Mouse (Mus musculus): ENCODE measurements around the gene Pnpla2.

DNA sequence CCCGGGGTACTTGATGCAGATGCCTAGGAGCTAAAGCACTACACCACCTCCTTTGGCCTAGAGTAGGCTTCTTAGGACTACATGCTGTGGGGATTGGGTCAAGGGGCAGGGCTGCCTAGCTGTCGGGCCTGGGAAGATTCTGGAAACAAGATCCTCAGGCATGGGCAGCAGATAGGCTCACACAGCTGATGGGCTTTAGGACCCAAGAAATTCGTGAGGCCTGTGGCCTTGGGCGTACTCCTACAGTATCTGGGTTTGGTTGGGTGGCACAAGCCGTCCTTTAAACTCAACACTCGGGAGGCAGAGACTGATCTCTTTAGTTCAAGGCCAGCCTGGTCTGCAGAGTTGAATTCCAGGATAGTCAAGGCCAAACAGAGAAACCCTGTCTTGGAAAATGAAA is 17.2 kb downstream of the Pnpla2 start:
- TF ChIP-seq CTCF (IDR thresholded peaks at IDR 0.05; ENCODE audit: low read depth), result no peak
- TF ChIP-seq EP300 (IDR thresholded peaks at IDR 0.05; ENCODE audit: low read depth), result no peak

All from heart, postnatal 0 days (tissue).